Mouse (Mus musculus) midbrain, embryonic 16.5 days (tissue): Measurements from ENCODE around the gene A930017K11Rik. TPM values are rescaled to one million over a fixed set of nuclear protein-coding genes. Genes with fewer than 3 reads are reported as not detected.

Experiments used
- ATAC-seq: fragments of 200-750 bp; cut with Nextera tagmentation; 2 replicates; pipeline ENCODE4 v1.8.0; 2017; ENCODE audit warnings: moderate TSS enrichment
- H3K27ac ChIP-seq: fragments of 300-500 bp; sonication (generic); 2 replicates; pipeline ENCODE4 v1.5.1; 2014; ENCODE audit warnings: mild to moderate bottlenecking, low read length, mixed read lengths
- H3K27me3 ChIP-seq: fragments of 300-500 bp; sonication (generic); 2 replicates; pipeline ENCODE4 v1.6.1; 2014; ENCODE audit warnings: low read depth, low read length, mixed read lengths; ENCODE audit not compliant: control insufficient read depth, insufficient read depth
- H3K36me3 ChIP-seq: fragments of 300-500 bp; sonication (generic); 2 replicates; pipeline ENCODE4 v1.6.1; 2014; ENCODE audit warnings: mild to moderate bottlenecking, low read length, moderate library complexity, mixed read lengths; ENCODE audit not compliant: control insufficient read depth, insufficient read depth
- H3K4me1 ChIP-seq: fragments of 300-500 bp; sonication (generic); 2 replicates; pipeline ENCODE4 v1.6.1; 2014; ENCODE audit warnings: mild to moderate bottlenecking, low read length, mixed read lengths; ENCODE audit not compliant: control insufficient read depth, insufficient read depth
- H3K4me2 ChIP-seq: fragments of 300-500 bp; sonication (generic); 2 replicates; pipeline ENCODE4 v1.6.1; 2014; ENCODE audit warnings: mild to moderate bottlenecking, low read length, mixed read lengths
- H3K4me3 ChIP-seq: fragments of 300-500 bp; sonication (generic); 2 replicates; pipeline ENCODE4 v1.5.1; 2014; ENCODE audit warnings: low read depth, mild to moderate bottlenecking, low read length, moderate library complexity, mixed read lengths
- H3K9ac ChIP-seq: fragments of 300-500 bp; sonication (generic); 2 replicates; pipeline ENCODE4 v1.6.1; 2014; ENCODE audit warnings: low read depth, low read length, mixed read lengths
- H3K9me3 ChIP-seq: fragments of 300-500 bp; sonication (generic); replicated peaks from 2 replicates; pipeline ENCODE4 v1.6.1; 2014; ENCODE audit warnings: mild to moderate bottlenecking, low read length, mixed read lengths; ENCODE audit not compliant: control insufficient read depth, poor library complexity, severe bottlenecking
- WGBS: fragments of 180-500 bp; shearing (Covaris S2); extraction: QIAGEN DNeasy Blood & Tissue Kit; methylation state at CpG from one replicate; pipeline ENCODE4 v1.1.7; 2014; 5-methylcytosine and 5-hydroxymethylcytosine counted together
- polyA plus RNA-seq: library from polyadenylated mRNA; unstranded; fragments of >200 nt; fragmentation: Nextera tagmentation; extraction: Ambion mirVana; gene quantifications from 2 replicates; pipeline ENCODE4 v1.2.1, GENCODE M21; 2015

Gene A930017K11Rik
- polyA plus RNA-seq, 1 experiment from 2014 or later: 3.1 TPM

DNA sequence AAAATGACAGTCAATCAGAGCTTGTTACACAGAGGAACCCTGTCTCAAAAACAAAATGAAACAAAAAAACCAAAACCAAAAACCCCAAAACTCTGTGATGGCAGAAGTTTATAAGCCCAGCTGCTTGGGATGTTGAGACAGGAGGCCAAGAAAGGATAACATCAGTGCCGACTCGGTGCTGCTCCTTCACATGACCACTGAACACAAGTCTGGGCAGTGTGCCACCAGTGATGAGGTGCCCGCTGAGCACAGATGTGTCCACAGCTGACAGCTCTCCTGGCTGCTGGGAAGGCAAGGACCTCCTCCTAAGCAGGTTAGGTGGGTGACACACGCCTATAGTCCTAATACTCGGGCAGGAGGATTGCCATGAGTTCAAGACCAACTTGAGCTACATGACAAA is 30.2 kb downstream of the A930017K11Rik start:
- Histone ChIP-seq H3K4me2 (no peak overlapping the region), H3K36me3 (no peaks in the 10 kb centered on the region; the same call in 1 of the 2 replicates)

DNA sequence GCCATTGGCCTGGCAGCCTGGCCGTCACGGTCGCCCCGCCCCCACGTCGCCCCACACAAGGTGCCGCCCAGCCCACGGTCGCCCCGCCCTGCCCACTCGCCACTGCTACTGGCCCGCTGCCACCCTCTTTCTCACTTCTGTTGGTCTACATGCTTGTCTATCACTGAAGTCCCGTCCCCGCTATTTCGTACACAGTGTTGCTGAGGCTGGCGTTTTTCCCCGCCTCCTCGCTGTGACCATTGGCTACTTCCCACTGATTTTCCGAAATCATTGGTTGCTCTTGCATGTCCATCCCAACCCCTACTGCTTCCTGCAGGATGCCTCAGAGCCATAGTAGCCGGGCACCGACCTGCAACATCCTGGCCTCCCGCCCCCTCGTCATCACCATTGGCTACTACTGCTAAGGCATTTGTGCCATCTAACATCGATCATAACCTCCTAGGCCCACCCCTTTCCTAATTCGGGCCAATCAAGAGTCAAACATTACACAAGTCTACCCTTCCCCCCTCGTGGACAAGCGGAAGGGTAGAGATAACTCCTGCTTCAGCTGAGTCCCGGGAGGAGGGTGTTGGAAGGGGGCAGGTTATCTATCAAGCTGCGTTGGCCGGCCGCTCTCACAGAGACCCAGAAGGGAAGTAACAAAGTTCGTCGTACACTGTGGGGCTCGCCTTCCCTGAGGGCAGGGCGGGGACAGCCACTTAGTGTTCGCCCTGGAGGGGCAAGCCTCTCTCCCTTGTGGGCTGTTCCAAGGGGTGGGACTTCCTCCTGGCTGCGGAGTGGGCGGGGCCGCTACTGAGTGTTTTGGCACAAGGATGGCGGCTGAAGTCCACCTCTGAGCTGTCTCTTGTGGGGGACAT is 32.4 kb downstream of the A930017K11Rik start:
- Histone ChIP-seq H3K4me3 (peak overlapping the region; percentile 92), H3K4me1 (peaks cover 22% of the 10 kb centered on the region), H3K9me3 (no peaks in the 10 kb centered on the region), H3K36me3 (peaks cover 3% of the 10 kb centered on the region; the same call in 1 of the 2 replicates), H3K4me2 (peak overlapping the region; percentile 62), H3K27me3 (no peaks in the 10 kb centered on the region), H3K27ac (peak overlapping the region; percentile 84), H3K9ac (peak overlapping the region; percentile 75)
- ATAC-seq: peak; percentile 99
- under 1% methylated on average over 38 of the region's 40 CpGs for WGBS

More for the DNA sequence above, 30.2 kb downstream of the A930017K11Rik start:
- Histone ChIP-seq H3K27ac (no peak overlapping the region), H3K4me1 (peaks cover 17% of the 10 kb centered on the region), H3K4me3 (no peak overlapping the region), H3K9ac (no peak overlapping the region), H3K27me3 (no peaks in the 10 kb centered on the region), H3K9me3 (no peaks in the 10 kb centered on the region)
- 79% methylated on average over 5 of the region's 5 CpGs for WGBS
- no peak for ATAC-seq

DNA sequence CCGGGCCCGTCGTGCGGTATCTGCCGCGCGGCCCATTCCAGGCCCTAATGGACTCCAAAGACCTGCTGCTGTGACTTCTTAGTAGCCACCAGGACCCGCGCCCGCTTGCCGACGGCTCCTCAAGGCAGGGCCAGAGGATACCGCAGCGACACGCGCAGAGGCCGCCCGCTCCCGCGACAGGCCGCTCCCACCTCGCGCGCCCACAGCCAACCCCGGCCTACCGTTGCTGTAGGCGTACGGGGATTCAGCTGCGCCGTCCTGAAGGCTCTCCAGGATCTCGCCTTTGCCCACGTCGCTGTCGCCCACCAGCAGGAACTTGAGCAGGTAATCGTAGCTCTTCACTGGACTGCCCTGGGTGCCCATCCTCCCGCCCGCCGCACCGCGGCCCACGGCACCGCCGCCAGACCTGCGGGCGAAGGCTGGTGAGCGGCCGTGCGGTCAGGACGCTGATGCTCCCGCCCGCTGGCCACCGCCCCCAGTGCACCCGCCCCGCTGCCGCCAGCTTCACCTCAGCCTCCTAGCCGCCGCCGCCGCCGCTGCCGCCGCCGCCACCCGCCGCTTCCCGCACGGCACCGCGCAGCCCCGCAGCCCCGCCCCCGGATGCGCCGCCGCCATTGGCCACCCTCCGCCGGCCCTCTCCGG is 33.1 kb downstream of the A930017K11Rik start, which contains the start of gene Rab40c:
Rab40c (minus strand) TSS at position 584 of the 642 bp plus-strand sequence.
- Histone ChIP-seq H3K27ac (peak within 1 kb of the TSS; percentile 84), H3K9me3 (no peaks in the 10 kb centered on the region), H3K4me2 (peak within 1 kb of the TSS; percentile 76), H3K27me3 (no peaks in the 10 kb centered on the region), H3K36me3 (peaks cover 3% of the 10 kb centered on the region; the same call in 1 of the 2 replicates), H3K4me3 (peak within 1 kb of the TSS; percentile 92), H3K4me1 (peaks cover 23% of the 10 kb centered on the region), H3K9ac (peak within 1 kb of the TSS; percentile 91)
- under 1% methylated on average over 58 of the region's 78 CpGs for WGBS
- peak; percentile 16 for ATAC-seq

- H3K9me3 ChIP-seq: no peaks in the 10 kb centered on the region
- H3K9ac ChIP-seq: peak overlapping the region; percentile 91
- H3K4me1 ChIP-seq: peaks cover 23% of the 10 kb centered on the region
- H3K27me3 ChIP-seq: no peaks in the 10 kb centered on the region
- peaks cover 3% of the 10 kb centered on the region; the same call in 1 of the 2 replicates for H3K36me3 ChIP-seq
- peak overlapping the region; percentile 76 for H3K4me2 ChIP-seq
- peak overlapping the region; percentile 92 for H3K4me3 ChIP-seq
- WGBS: 91% methylated on average over 9 of the region's 9 CpGs
- H3K27ac ChIP-seq: no peak overlapping the region
- ATAC-seq: no peak
Observed at GRCm38 (mm10) chr17:25918037-25918750, 34.2 kb downstream of the A930017K11Rik start.

- WGBS: 90% methylated on average over 8 of the region's 8 CpGs
- H3K27me3 ChIP-seq: no peaks in the 10 kb centered on the region
- no peaks in the 10 kb centered on the region for H3K9me3 ChIP-seq
- no peak overlapping the region for H3K4me2 ChIP-seq
- H3K9ac ChIP-seq: no peak overlapping the region
- peaks cover 23% of the 10 kb centered on the region for H3K4me1 ChIP-seq
- no peak for ATAC-seq
- H3K36me3 ChIP-seq: peaks cover 3% of the 10 kb centered on the region; the same call in 1 of the 2 replicates
- H3K27ac ChIP-seq: no peak overlapping the region
- H3K4me3 ChIP-seq: no peak overlapping the region
Observed at GRCm38 (mm10) chr17:25916931-25917647, 35.3 kb downstream of the A930017K11Rik start.

DNA sequence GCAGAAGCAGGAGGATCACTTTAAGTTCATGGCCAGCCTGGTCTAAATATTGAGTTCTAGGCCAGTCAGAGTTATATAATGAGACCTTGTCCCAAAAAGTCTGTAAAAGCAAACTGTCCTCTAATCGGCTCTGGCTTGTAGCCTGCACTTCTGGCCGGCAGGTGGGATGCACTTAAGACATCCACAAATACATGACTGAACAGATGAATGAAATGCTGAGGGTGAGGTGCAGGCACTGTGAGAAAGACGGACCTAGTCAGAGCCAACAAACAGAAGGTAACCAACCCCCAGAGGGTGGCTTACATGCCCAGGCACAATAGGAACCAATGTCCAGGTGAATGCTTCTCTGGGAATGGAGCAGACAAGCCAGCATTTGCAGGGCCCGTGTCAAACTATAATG is 38.1 kb downstream of the A930017K11Rik start:
- 87% methylated on average over 4 of the region's 4 CpGs for WGBS
- Histone ChIP-seq H3K27me3 (no peaks in the 10 kb centered on the region), H3K4me1 (peaks cover 23% of the 10 kb centered on the region), H3K36me3 (peaks cover 3% of the 10 kb centered on the region; the same call in 1 of the 2 replicates), H3K4me3 (no peak overlapping the region), H3K4me2 (no peak overlapping the region), H3K27ac (no peak overlapping the region), H3K9me3 (no peaks in the 10 kb centered on the region), H3K9ac (no peak overlapping the region)
- ATAC-seq: no peak

- Histone ChIP-seq H3K9ac (no peak overlapping the region), H3K9me3 (no peaks in the 10 kb centered on the region), H3K27ac (no peak overlapping the region), H3K4me2 (no peak overlapping the region), H3K4me3 (no peak overlapping the region), H3K4me1 (peaks cover 23% of the 10 kb centered on the region), H3K36me3 (peaks cover 3% of the 10 kb centered on the region; the same call in 1 of the 2 replicates), H3K27me3 (no peaks in the 10 kb centered on the region)
- 84% methylated on average over 1 of the region's 1 CpGs for WGBS
- ATAC-seq: no peak
Observed at GRCm38 (mm10) chr17:25913877-25914275, 38.5 kb downstream of the A930017K11Rik start.

DNA sequence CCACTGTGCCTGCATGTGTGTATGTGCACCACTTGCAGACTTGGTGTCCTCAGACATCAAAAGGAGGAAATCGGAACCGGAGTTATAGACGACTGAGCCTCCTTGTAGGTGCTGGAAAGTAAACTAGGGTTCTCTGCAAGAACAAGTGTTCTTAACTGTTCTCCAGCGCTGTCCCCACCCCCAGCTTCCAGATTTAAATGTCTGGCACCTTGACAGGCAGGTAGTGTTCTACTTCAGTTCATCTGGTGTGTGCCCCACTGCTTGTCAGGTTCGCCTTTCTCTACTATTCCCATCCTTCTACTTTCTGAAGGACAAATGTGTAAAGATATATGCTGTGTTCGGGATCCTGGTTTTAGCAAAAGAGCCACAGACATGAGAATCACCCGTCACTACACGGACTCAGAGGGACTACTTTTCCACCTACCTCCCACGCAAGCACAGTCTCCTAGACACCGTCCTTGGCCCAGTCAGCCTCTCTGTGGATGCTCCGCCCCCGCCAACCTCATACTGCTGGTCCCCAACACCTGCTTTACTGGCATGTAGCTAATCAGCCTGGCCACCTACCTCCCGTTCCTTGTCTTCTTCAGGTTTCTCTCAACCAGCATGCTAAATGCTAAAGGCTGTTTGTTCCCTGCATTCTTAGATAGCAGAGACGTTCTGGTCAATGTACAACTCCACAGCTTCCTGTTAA is 39.0 kb downstream of the A930017K11Rik start:
- Histone ChIP-seq H3K9ac (no peak overlapping the region), H3K4me1 (peaks cover 19% of the 10 kb centered on the region), H3K4me2 (no peak overlapping the region), H3K36me3 (peaks cover 3% of the 10 kb centered on the region; the same call in 1 of the 2 replicates), H3K27ac (no peak overlapping the region), H3K27me3 (no peaks in the 10 kb centered on the region), H3K4me3 (no peak overlapping the region), H3K9me3 (no peaks in the 10 kb centered on the region)
- ATAC-seq: no peak
- WGBS: 91% methylated on average over 14 of the region's 14 CpGs
